ENCODE assay signal across 8 mouse cellular contexts in the genomic region with DNA sequence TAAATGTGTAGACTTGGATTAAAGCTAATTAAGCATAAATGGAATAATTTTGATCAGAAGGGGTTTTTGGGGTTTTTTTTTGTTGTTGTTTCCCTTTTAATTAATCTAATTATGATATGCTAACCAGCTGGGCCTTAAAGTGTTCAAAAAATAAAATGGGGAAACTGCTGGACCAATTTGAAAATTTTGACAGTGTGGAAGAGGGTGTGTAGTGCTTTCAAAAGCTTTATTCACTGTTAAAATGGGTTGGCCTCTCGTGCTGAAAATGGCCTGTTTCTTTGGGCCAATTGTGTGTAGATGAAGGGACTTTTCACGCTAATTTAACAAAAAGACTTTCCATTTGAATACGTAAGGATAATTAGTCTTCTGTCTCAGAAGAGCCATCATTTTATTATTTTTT.
DNase-seq lines count a peak whose midpoint lies in the region; ATAC-seq and TF ChIP-seq lines count a peak whose summit lies in the region.

No protein-coding gene starts in this region.

- TF ChIP-seq EP300 in CH12.LX (IDR thresholded peaks at IDR 0.05; ENCODE audit: low read length): no peak

- dilution Hi-C loops in CH12.LX (cut with MboI; ENCODE audit: extremely low pct_ligation_motif_present, extremely low pct_unique_long_range_greater_than_20kb, low sequenced_read_pairs): no loop called here

- no peak for DNase-seq in CH12.LX (ENCODE audit: extremely low read depth)
- DNase-seq in adrenal gland, postnatal 25 days: no peak
- DNase-seq in testis, postnatal 14 days (ENCODE audit: low spot score): no peak
- DNase-seq in urinary bladder, postnatal 14 days (ENCODE audit: low spot score): no peak

- no peak for ATAC-seq in erythroblast, adult 5-6 weeks (replicated peaks; ENCODE audit: low FRiP score, poor library complexity, severe bottlenecking)
- no peak for ATAC-seq in forebrain, embryonic 15.5 days (replicated peaks)
- ATAC-seq in liver, embryonic 16.5 days (ENCODE audit: low read depth): no peak

- no peak for TF ChIP-seq POLR2A in CH12.LX (IDR thresholded peaks at IDR 0.05; ENCODE audit: low read depth, low read length)

- peak overlapping the region; percentile 97 for H3K9ac ChIP-seq in CH12.LX (ENCODE audit: insufficient read depth, low read depth)
- H3K9ac ChIP-seq in forebrain, embryonic 15.5 days (replicated peaks): peak overlapping the region; percentile 72
- H3K9ac ChIP-seq in liver, embryonic 16.5 days (ENCODE audit: low read depth, low read length): peak overlapping the region; percentile 78

- H3K4me1 ChIP-seq in erythroblast, embryonic 14.5 days (ENCODE audit: control insufficient read depth): peaks cover 60% of the 10 kb centered on the region
- peaks cover 2 to 52% of the 10 kb centered on the region in 2 experiments; a peak in 3 of 4 replicates for H3K4me1 ChIP-seq in CH12.LX (ENCODE audit: control insufficient read depth in 1 of 2, insufficient read depth in 2 of 2)
- peaks cover 41% of the 10 kb centered on the region for H3K4me1 ChIP-seq in forebrain, embryonic 15.5 days
- H3K4me1 ChIP-seq in liver, embryonic 16.5 days (ENCODE audit: control insufficient read depth, low read depth, low read length): peaks cover 47% of the 10 kb centered on the region

- peaks cover 58% of the 10 kb centered on the region for H3K79me2 ChIP-seq in CH12.LX (replicated peaks; ENCODE audit: control insufficient read depth, extremely low read depth, insufficient read depth, poor library complexity, severe bottlenecking)

- no peak for TF ChIP-seq CTCF in CH12.LX (conservative IDR thresholded peaks at IDR 0.05 in 1 of 2, IDR thresholded peaks at IDR 0.05 in 1 of 2; ENCODE audit: low read depth in 2 of 2, low read length in 2 of 2)

- H3K4me3 ChIP-seq in erythroblast, embryonic 14.5 days (replicated peaks): peak overlapping the region; percentile 75
- H3K4me3 ChIP-seq in CH12.LX (replicated peaks in 1 of 3; ENCODE audit: low read depth in 2 of 3, low read length in 2 of 3, poor library complexity in 1 of 3): peak overlapping the region; percentile 52 to 97 (median 54)
- peak overlapping the region; percentile 57 for H3K4me3 ChIP-seq in forebrain, embryonic 15.5 days
- H3K4me3 ChIP-seq in liver, embryonic 16.5 days (ENCODE audit: low read depth, low read length): peak overlapping the region; percentile 72

- no peak for TF ChIP-seq RAD21 in CH12.LX (IDR thresholded peaks at IDR 0.05; ENCODE audit: low read depth, low read length)

- H3K36me3 ChIP-seq in erythroblast, embryonic 14.5 days (ENCODE audit: control insufficient read depth): peaks cover 25% of the 10 kb centered on the region
- peaks cover 0 to 10% of the 10 kb centered on the region in 2 experiments for H3K36me3 ChIP-seq in CH12.LX (replicated peaks in 1 of 2; ENCODE audit: control insufficient read depth in 1 of 2, insufficient read depth in 1 of 2, low read length in 1 of 2)
- no peaks in the 10 kb centered on the region for H3K36me3 ChIP-seq in forebrain, embryonic 15.5 days
- H3K36me3 ChIP-seq in liver, embryonic 16.5 days (ENCODE audit: control insufficient read depth, insufficient read depth): no peaks in the 10 kb centered on the region

- peak overlapping the region; percentile 67; the same call in 1 of the 2 replicates for H3K4me2 ChIP-seq in CH12.LX (ENCODE audit: insufficient read depth, low read depth, poor library complexity, severe bottlenecking)
- H3K4me2 ChIP-seq in forebrain, embryonic 15.5 days (replicated peaks): peak overlapping the region; percentile 54
- H3K4me2 ChIP-seq in liver, embryonic 16.5 days (ENCODE audit: low read depth, low read length): peak overlapping the region; percentile 83

- 1% methylated on average over 3 of the region's 3 CpGs for WGBS in forebrain, embryonic 15.5 days
- 17% methylated on average over 3 of the region's 3 CpGs for WGBS in liver, embryonic 16.5 days (ENCODE audit: insufficient replicate concordance)

- in situ Hi-C loops in CH12.LX (cut with MboI; ENCODE audit: low pct_ligation_motif_present, low pct_unique_long_range_greater_than_20kb, low sequenced_read_pairs): no loop called here

- H3K27me3 ChIP-seq in erythroblast, embryonic 14.5 days (ENCODE audit: control insufficient read depth): no peaks in the 10 kb centered on the region
- H3K27me3 ChIP-seq in CH12.LX (replicated peaks): no peaks in the 10 kb centered on the region
- no peaks in the 10 kb centered on the region for H3K27me3 ChIP-seq in forebrain, embryonic 15.5 days
- no peaks in the 10 kb centered on the region for H3K27me3 ChIP-seq in liver, embryonic 16.5 days (ENCODE audit: control insufficient read depth, insufficient read depth, low read depth, low read length)

- H3K27ac ChIP-seq in CH12.LX (ENCODE audit: insufficient read depth, low read depth): no peak overlapping the region
- peak overlapping the region; percentile 89 for H3K27ac ChIP-seq in forebrain, embryonic 15.5 days (replicated peaks)
- H3K27ac ChIP-seq in liver, embryonic 16.5 days (ENCODE audit: low read length): peak overlapping the region; percentile 88

- no peaks in the 10 kb centered on the region for H3K9me3 ChIP-seq in erythroblast, embryonic 14.5 days (ENCODE audit: control insufficient read depth, low read length)
- H3K9me3 ChIP-seq in CH12.LX (replicated peaks; ENCODE audit: low read length): no peaks in the 10 kb centered on the region
- H3K9me3 ChIP-seq in forebrain, embryonic 15.5 days: no peaks in the 10 kb centered on the region
- H3K9me3 ChIP-seq in liver, embryonic 16.5 days (replicated peaks; ENCODE audit: control insufficient read depth, low read length): no peaks in the 10 kb centered on the region

TF ChIP-seq in CH12.LX, 34 proteins besides CTCF, POLR2A, EP300 and RAD21:
- no peak for TF ChIP-seq ZNF384 (IDR thresholded peaks at IDR 0.05; ENCODE audit: low read depth, low read length)
- no peak for TF ChIP-seq KAT2A (IDR thresholded peaks at IDR 0.05; ENCODE audit: insufficient replicate concordance, low read length)
- no peak for TF ChIP-seq MXI1 (IDR thresholded peaks at IDR 0.05; ENCODE audit: low read depth, low read length)
- TF ChIP-seq ETS1 (conservative IDR thresholded peaks at IDR 0.05; ENCODE audit: low read depth, low read length): no peak
